Mouse (Mus musculus): ENCODE measurements around the gene Tmem209.

Gene Tmem209

DNA sequence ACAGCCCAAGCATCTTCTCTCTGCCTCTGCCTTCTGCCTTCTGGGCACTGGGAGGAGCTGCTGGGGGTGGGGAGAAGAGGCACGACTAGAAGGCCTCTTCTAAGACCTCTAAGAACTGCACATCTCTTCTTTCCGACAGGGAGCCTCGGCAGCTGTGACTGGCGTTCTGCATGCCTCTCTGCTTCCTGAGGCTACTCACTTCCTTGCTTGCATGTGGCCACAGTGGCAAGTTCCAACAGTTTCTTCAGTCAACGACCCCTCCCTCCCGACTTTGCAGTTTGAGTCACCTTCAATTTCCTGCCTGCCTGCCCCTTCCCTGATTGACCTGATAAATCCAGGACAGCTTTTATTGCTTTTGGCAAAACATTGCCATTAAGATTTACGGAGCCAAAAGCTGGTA is 46.8 kb downstream of the Tmem209 start:
- DNase-seq (ENCODE audit: low read depth, low spot score), result no peak

DNA sequence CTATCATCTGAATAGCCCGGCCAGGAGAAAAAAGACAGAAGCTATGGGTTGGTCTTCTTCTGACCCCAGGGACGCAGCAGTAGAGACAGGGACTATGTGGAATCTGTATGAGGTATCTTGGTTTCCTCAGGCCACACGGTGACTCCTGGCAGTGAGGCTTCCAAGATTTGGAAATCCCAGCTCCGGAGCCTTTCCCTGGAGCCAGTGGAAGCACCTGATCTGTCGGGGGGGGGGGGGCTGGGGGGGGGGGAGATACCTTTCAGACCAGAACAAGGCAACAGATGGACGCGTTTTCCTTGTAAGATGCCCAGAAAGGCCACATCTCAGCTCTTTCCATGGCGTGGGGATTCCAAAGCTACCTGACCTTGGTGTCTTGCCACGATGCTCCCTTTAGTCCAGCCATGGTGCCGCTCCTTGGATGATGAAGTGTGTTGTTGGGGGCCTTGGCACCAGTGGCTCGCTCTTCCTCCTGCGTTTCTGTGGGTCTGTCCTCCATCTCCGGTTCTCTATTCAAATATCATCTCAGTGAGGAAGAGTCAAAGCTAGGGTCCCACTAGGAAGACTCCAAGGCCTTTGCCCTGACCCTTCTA is 47.7 kb downstream of the Tmem209 start:
- DNase-seq (ENCODE audit: low read depth, low spot score), result no peak

GRCm38 (mm10) chr6:30460750-30461446 is 48.7 kb downstream of the Tmem209 start:
- peak; percentile 94 for DNase-seq (ENCODE audit: low read depth, low spot score)

GRCm38 (mm10) chr6:30459811-30460749 is 49.5 kb downstream of the Tmem209 start:
- DNase-seq (ENCODE audit: low read depth, low spot score), result peak; percentile 51

- no peak for DNase-seq (ENCODE audit: low read depth, low spot score)
Measured at GRCm38 (mm10) chr6:30459056-30459747, 50.4 kb downstream of the Tmem209 start.

- no peak for DNase-seq (ENCODE audit: low read depth, low spot score)
Measured at GRCm38 (mm10) chr6:30458626-30459025, 51.0 kb downstream of the Tmem209 start.

GRCm38 (mm10) chr6:30456991-30457390 is 52.6 kb downstream of the Tmem209 start:
- no peak for DNase-seq (ENCODE audit: low read depth, low spot score)

DNA sequence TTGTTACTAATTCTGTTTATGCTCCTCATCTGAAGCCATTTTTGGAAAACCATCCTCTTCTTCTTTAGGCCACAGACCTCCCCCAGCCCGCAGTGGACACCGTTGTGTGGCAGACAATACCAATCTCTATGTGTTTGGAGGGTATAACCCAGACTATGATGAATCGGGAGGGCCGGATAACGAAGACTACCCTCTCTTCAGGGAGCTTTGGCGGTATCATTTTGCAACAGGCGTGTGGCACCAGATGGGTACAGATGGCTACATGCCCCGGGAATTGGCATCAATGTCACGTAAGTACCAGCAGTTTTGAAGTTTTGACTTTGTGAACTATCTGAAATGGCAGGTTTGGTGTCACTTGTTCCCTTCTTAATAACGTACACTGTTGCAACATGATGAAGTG is 70.0 kb downstream of the Tmem209 start:
- no peak for DNase-seq (ENCODE audit: low read depth, low spot score)

- DNase-seq (ENCODE audit: low read depth, low spot score), result no peak
Measured at GRCm38 (mm10) chr6:30437054-30437453, 72.5 kb downstream of the Tmem209 start.

- no peak for DNase-seq (ENCODE audit: low read depth, low spot score)
Measured at GRCm38 (mm10) chr6:30436476-30436875, 73.1 kb downstream of the Tmem209 start.

DNA sequence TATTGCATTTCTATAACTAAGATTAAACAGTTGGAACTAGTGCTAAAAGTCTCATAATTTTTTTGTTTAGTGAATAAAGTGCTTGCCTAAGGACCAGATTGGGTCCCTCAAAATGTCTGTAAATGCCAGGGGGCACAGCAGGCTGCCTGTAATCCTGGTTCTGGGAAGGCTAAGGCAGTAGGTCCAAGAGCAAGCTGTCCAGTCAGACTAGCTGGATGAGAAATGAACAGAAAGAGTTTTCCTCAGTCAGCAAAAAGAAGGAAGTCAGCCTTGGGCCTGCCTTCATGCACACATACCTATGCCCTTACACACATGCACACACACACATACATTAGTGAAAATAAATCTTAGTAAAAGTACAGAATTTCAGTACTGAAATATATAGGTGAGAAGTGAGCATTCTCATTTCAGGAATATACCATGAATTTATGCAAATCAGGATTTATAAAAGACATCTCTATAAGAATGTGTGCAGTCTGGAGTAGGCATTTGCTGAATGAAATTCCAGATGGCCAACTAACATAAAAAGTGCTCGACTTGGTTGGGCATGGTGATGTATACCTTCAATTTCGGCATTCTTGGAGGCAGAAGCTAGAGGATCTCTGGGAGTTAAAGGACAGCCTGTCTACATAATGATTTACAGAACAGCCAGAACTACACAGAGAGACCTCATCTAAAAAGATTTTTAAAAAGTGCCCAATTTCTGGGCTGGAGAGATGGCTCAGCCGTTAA is 77.0 kb downstream of the Tmem209 start:
- no peak for DNase-seq (ENCODE audit: low read depth, low spot score)
